Mouse (Mus musculus): ENCODE data around the gene Herc6. TPM values are rescaled to one million over a fixed set of nuclear protein-coding genes. Genes with fewer than 3 reads are reported as not detected.

Herc6 gene
- polyA plus RNA-seq, 1 experiment from 2014 or later, result 2.7 TPM

- Histone ChIP-seq H3K4me1 (ENCODE audit: control insufficient read depth, low read depth, low read length) (no peaks in the 10 kb centered on the region), H3K4me2 (ENCODE audit: low read depth, low read length) (no peak overlapping the region), H3K9ac (ENCODE audit: low read depth, low read length) (no peak overlapping the region), H3K4me3 (ENCODE audit: low read depth, low read length) (no peak overlapping the region), H3K27me3 (ENCODE audit: control insufficient read depth, insufficient read depth, low read depth, low read length) (no peaks in the 10 kb centered on the region), H3K36me3 (ENCODE audit: control insufficient read depth, insufficient read depth) (no peaks in the 10 kb centered on the region), H3K27ac (ENCODE audit: low read length) (no peak overlapping the region), H3K9me3 (replicated peaks; ENCODE audit: control insufficient read depth, low read length) (no peaks in the 10 kb centered on the region)
- ATAC-seq (ENCODE audit: low read depth), result no peak
- 73% methylated on average over 7 of the region's 7 CpGs for WGBS (ENCODE audit: insufficient replicate concordance)
Measured at GRCm38 (mm10) chr6:57565452-57565851, 15.3 kb upstream of the Herc6 start.

DNA sequence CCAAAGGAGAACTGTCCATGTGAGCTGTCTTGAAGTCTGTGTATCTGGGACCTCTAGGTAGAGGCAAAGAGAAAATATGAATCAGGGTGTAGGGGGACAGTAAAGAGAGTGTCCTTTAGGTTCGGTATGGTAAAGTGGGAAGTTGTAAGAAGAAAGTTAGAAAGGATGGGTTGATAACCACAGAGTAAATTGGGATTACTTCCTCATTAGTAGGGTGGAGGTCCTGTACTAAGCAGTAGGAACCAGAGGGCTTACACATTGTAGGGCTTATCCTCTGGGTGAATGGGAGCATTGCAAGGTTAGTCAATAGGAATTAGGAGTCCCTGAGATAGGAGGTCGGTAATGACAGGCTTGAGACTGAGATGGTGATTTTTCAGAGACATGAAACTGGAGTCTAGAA, 13.2 kb upstream of the Herc6 start:
- Histone ChIP-seq H3K36me3 (ENCODE audit: control insufficient read depth, insufficient read depth) (no peaks in the 10 kb centered on the region), H3K9me3 (replicated peaks; ENCODE audit: control insufficient read depth, low read length) (no peaks in the 10 kb centered on the region), H3K4me1 (ENCODE audit: control insufficient read depth, low read depth, low read length) (no peaks in the 10 kb centered on the region), H3K4me2 (ENCODE audit: low read depth, low read length) (no peak overlapping the region), H3K9ac (ENCODE audit: low read depth, low read length) (no peak overlapping the region), H3K27ac (ENCODE audit: low read length) (no peak overlapping the region), H3K27me3 (ENCODE audit: control insufficient read depth, insufficient read depth, low read depth, low read length) (no peaks in the 10 kb centered on the region), H3K4me3 (ENCODE audit: low read depth, low read length) (no peak overlapping the region)
- WGBS (ENCODE audit: insufficient replicate concordance), result 52% methylated on average over 2 of the region's 2 CpGs
- ATAC-seq (ENCODE audit: low read depth), result no peak

- no peaks in the 10 kb centered on the region for H3K27me3 ChIP-seq (ENCODE audit: control insufficient read depth, insufficient read depth, low read depth, low read length)
- H3K4me2 ChIP-seq (ENCODE audit: low read depth, low read length), result no peak overlapping the region
- WGBS (ENCODE audit: insufficient replicate concordance), result 10% methylated on average over 6 of the region's 6 CpGs
- H3K27ac ChIP-seq (ENCODE audit: low read length), result no peak overlapping the region
- ATAC-seq (ENCODE audit: low read depth), result no peak
- H3K36me3 ChIP-seq (ENCODE audit: control insufficient read depth, insufficient read depth), result no peaks in the 10 kb centered on the region
- no peak overlapping the region for H3K4me3 ChIP-seq (ENCODE audit: low read depth, low read length)
- H3K4me1 ChIP-seq (ENCODE audit: control insufficient read depth, low read depth, low read length), result no peaks in the 10 kb centered on the region
- H3K9ac ChIP-seq (ENCODE audit: low read depth, low read length), result no peak overlapping the region
- no peaks in the 10 kb centered on the region for H3K9me3 ChIP-seq (replicated peaks; ENCODE audit: control insufficient read depth, low read length)
Measured at GRCm38 (mm10) chr6:57570170-57570974, 10.4 kb upstream of the Herc6 start.

DNA sequence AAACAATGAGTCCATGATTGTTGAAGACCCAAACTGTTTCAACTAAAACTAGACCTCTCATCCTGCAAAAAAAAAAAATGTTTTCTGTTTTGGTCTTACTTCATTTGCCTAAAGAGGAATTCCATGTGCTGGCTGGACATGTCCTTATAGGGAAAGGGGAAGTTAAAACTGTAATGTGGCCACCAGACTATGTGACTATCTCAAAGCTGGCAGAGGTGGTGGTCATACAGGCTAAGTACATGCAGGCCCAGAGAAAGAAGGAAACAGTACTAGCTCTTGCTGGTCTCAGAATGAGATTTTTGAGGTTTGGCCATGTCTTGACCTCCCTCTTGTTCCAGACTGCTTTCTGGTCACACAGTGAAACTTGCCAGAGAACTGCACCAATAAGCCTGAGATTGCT, 9.2 kb upstream of the Herc6 start:
- Histone ChIP-seq H3K9ac (ENCODE audit: low read depth, low read length) (no peak overlapping the region), H3K4me1 (ENCODE audit: control insufficient read depth, low read depth, low read length) (no peaks in the 10 kb centered on the region), H3K27ac (ENCODE audit: low read length) (no peak overlapping the region), H3K4me2 (ENCODE audit: low read depth, low read length) (no peak overlapping the region), H3K36me3 (ENCODE audit: control insufficient read depth, insufficient read depth) (no peaks in the 10 kb centered on the region), H3K27me3 (ENCODE audit: control insufficient read depth, insufficient read depth, low read depth, low read length) (no peaks in the 10 kb centered on the region), H3K9me3 (replicated peaks; ENCODE audit: control insufficient read depth, low read length) (no peaks in the 10 kb centered on the region), H3K4me3 (ENCODE audit: low read depth, low read length) (no peak overlapping the region)
- no peak for ATAC-seq (ENCODE audit: low read depth)

GRCm38 (mm10) chr6:57581595-57581994, 795 bp downstream of the Herc6 start:
- H3K4me3 ChIP-seq (ENCODE audit: low read depth, low read length), result peak overlapping the region; percentile 79
- H3K9ac ChIP-seq (ENCODE audit: low read depth, low read length), result peak overlapping the region; percentile 84
- peaks cover 2% of the 10 kb centered on the region; the same call in 1 of the 2 replicates for H3K4me1 ChIP-seq (ENCODE audit: control insufficient read depth, low read depth, low read length)
- H3K27me3 ChIP-seq (ENCODE audit: control insufficient read depth, insufficient read depth, low read depth, low read length), result no peaks in the 10 kb centered on the region
- 68% methylated on average over 12 of the region's 12 CpGs for WGBS (ENCODE audit: insufficient replicate concordance)
- H3K27ac ChIP-seq (ENCODE audit: low read length), result no peak overlapping the region
- no peaks in the 10 kb centered on the region for H3K9me3 ChIP-seq (replicated peaks; ENCODE audit: control insufficient read depth, low read length)
- peak overlapping the region; percentile 67 for H3K4me2 ChIP-seq (ENCODE audit: low read depth, low read length)
- no peaks in the 10 kb centered on the region for H3K36me3 ChIP-seq (ENCODE audit: control insufficient read depth, insufficient read depth)
- 0 out of 2 replicates have a peak, but pooled peaks have one; percentile 5 for ATAC-seq (ENCODE audit: low read depth)

DNA sequence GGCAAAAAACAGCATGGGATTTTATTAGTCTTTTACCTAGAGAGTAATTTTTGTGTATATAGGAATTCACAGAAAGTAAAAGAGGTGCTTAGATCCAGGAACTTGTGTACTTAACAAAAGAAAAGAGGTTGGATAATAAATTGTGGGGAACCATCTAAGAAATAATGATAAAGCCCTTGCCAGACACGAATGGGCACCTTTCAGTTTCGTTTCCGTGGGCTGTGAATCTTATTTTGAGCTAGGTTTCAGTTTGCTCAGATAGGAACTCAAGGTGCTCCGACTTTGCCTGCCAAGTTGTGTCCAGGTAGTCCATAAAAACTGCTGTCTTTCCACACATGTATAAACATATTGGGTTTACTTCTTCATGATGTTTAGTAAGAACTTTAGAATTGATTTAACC, 1.6 kb downstream of the Herc6 start:
- ATAC-seq (ENCODE audit: low read depth), result no peak
- 55% methylated on average over 4 of the region's 4 CpGs for WGBS (ENCODE audit: insufficient replicate concordance)
- Histone ChIP-seq H3K4me1 (ENCODE audit: control insufficient read depth, low read depth, low read length) (peaks cover 2% of the 10 kb centered on the region; the same call in 1 of the 2 replicates), H3K4me2 (ENCODE audit: low read depth, low read length) (no peak overlapping the region), H3K27ac (ENCODE audit: low read length) (no peak overlapping the region), H3K9me3 (replicated peaks; ENCODE audit: control insufficient read depth, low read length) (no peaks in the 10 kb centered on the region), H3K9ac (ENCODE audit: low read depth, low read length) (no peak overlapping the region), H3K36me3 (ENCODE audit: control insufficient read depth, insufficient read depth) (no peaks in the 10 kb centered on the region), H3K27me3 (ENCODE audit: control insufficient read depth, insufficient read depth, low read depth, low read length) (no peaks in the 10 kb centered on the region), H3K4me3 (ENCODE audit: low read depth, low read length) (no peak overlapping the region)

GRCm38 (mm10) chr6:57605546-57606307, 24.9 kb downstream of the Herc6 start:
- ATAC-seq (ENCODE audit: low read depth), result no peak
- Histone ChIP-seq H3K4me1 (ENCODE audit: control insufficient read depth, low read depth, low read length) (no peaks in the 10 kb centered on the region), H3K27ac (ENCODE audit: low read length) (no peak overlapping the region), H3K4me2 (ENCODE audit: low read depth, low read length) (no peak overlapping the region), H3K36me3 (ENCODE audit: control insufficient read depth, insufficient read depth) (no peaks in the 10 kb centered on the region; the same call in 1 of the 2 replicates), H3K27me3 (ENCODE audit: control insufficient read depth, insufficient read depth, low read depth, low read length) (no peaks in the 10 kb centered on the region), H3K9ac (ENCODE audit: low read depth, low read length) (no peak overlapping the region), H3K9me3 (replicated peaks; ENCODE audit: control insufficient read depth, low read length) (no peaks in the 10 kb centered on the region), H3K4me3 (ENCODE audit: low read depth, low read length) (no peak overlapping the region)
- 75% methylated on average over 7 of the region's 7 CpGs for WGBS (ENCODE audit: insufficient replicate concordance)

DNA sequence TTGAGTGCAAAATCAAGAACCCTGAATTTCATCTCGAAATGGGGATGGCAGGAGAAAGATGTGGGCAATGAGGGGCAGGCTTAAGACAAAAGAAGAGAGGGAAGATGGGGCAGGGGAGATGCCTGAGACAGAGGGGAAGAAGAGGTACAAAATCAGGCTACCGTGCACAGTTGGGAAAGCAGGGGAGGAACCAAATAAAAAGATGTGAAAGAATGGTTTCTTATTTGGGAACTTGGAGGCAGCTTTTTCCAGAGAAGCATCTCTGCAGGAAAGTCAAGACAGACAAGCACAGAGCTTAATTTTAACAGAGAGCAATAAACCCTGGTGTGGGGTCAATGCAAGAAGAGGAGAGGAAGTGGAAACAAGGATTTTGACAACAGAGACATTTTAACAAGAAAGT, 27.2 kb downstream of the Herc6 start:
- 63% methylated on average over 2 of the region's 2 CpGs for WGBS (ENCODE audit: insufficient replicate concordance)
- H3K9ac ChIP-seq (ENCODE audit: low read depth, low read length), result no peak overlapping the region
- H3K36me3 ChIP-seq (ENCODE audit: control insufficient read depth, insufficient read depth), result no peaks in the 10 kb centered on the region; the same call in 1 of the 2 replicates
- H3K4me3 ChIP-seq (ENCODE audit: low read depth, low read length), result no peak overlapping the region
- H3K4me2 ChIP-seq (ENCODE audit: low read depth, low read length), result no peak overlapping the region
- no peak overlapping the region for H3K27ac ChIP-seq (ENCODE audit: low read length)
- H3K27me3 ChIP-seq (ENCODE audit: control insufficient read depth, insufficient read depth, low read depth, low read length), result no peaks in the 10 kb centered on the region
- no peak for ATAC-seq (ENCODE audit: low read depth)
- H3K9me3 ChIP-seq (replicated peaks; ENCODE audit: control insufficient read depth, low read length), result no peaks in the 10 kb centered on the region
- no peaks in the 10 kb centered on the region for H3K4me1 ChIP-seq (ENCODE audit: control insufficient read depth, low read depth, low read length)

GRCm38 (mm10) chr6:57609631-57610030, 28.8 kb downstream of the Herc6 start:
- Histone ChIP-seq H3K27ac (ENCODE audit: low read length) (no peak overlapping the region), H3K4me3 (ENCODE audit: low read depth, low read length) (no peak overlapping the region), H3K9ac (ENCODE audit: low read depth, low read length) (no peak overlapping the region), H3K9me3 (replicated peaks; ENCODE audit: control insufficient read depth, low read length) (no peaks in the 10 kb centered on the region), H3K4me2 (ENCODE audit: low read depth, low read length) (no peak overlapping the region), H3K27me3 (ENCODE audit: control insufficient read depth, insufficient read depth, low read depth, low read length) (no peaks in the 10 kb centered on the region), H3K36me3 (ENCODE audit: control insufficient read depth, insufficient read depth) (no peaks in the 10 kb centered on the region; the same call in 1 of the 2 replicates), H3K4me1 (ENCODE audit: control insufficient read depth, low read depth, low read length) (no peaks in the 10 kb centered on the region)
- no peak for ATAC-seq (ENCODE audit: low read depth)
- 52% methylated on average over 2 of the region's 2 CpGs for WGBS (ENCODE audit: insufficient replicate concordance)
